ENCODE assay signal across 17 mouse cellular contexts in the genomic region with DNA sequence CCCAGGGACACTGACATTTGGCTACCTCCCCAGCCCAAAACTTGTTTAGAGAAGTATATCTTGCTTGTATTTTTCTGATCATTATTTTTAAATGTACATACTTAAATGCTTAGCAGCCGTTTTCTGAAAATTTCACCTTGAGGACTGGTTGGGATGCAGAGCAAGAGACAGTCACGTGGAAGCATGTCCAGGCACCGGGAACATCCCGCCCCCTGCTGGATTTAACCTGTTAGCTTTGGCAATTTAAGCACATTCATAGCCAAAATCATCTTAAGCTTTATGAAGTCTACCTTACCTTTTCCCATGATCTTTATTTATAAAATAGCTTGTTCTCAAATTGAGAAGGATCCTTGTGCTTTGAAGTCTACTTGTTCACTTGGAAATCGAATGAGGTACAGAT. TPM values are rescaled to one million over a fixed set of nuclear protein-coding genes. Genes with fewer than 3 reads are reported as not detected.
DNase-seq lines count a peak whose midpoint lies in the region; ATAC-seq and TF ChIP-seq lines count a peak whose summit lies in the region.
"Had no signal": no experiment of that assay in that cellular context is flagged by ENCODE, and none has a peak within 500 bp of the region (broad histone marks: within the 10 kb centered on the region; RNA-seq: fewer than 3 reads in every experiment).

No protein-coding gene starts in this region.

- no peak overlapping the region for H3K27ac ChIP-seq in kidney, adult 2 months (ENCODE audit: insufficient read depth, low read depth, low read length)
- H3K27ac ChIP-seq in kidney, embryonic 16.5 days (ENCODE audit: low read length), result no peak overlapping the region
- H3K27ac ChIP-seq: limb, embryonic 10.5 days; neural tube, embryonic 13.5 days had no signal

- H3K4me3 ChIP-seq in kidney, adult 2 months (ENCODE audit: insufficient read depth, low read depth, low read length), result no peak overlapping the region
- H3K4me3 ChIP-seq in kidney, embryonic 16.5 days (ENCODE audit: low read length), result no peak overlapping the region
- H3K4me3 ChIP-seq in lung, adult 2 months (replicated peaks; ENCODE audit: extremely low read depth, low read depth, low read length), result no peak overlapping the region
- H3K4me3 ChIP-seq: erythroblast, embryonic 14.5 days; limb, embryonic 10.5 days; neural tube, embryonic 13.5 days had no signal

- WGBS in kidney, adult 2 months, result 51% methylated on average over 5 of the region's 5 CpGs
- WGBS in kidney, embryonic 16.5 days, result 82% methylated on average over 5 of the region's 5 CpGs
- WGBS in lung, adult 2 months, result 72% methylated on average over 5 of the region's 5 CpGs

- no peak for TF ChIP-seq POLR2A in kidney, adult 2 months (IDR thresholded peaks at IDR 0.05; ENCODE audit: low read depth, low read length)
- TF ChIP-seq POLR2A in lung, adult 2 months (IDR thresholded peaks at IDR 0.05; ENCODE audit: borderline replicate concordance, extremely low read depth, low read depth, low read length), result no peak

- H3K9me3 ChIP-seq in kidney, embryonic 16.5 days (ENCODE audit: low read length), result no peaks in the 10 kb centered on the region
- H3K9me3 ChIP-seq: G1E; limb, embryonic 10.5 days; neural tube, embryonic 13.5 days had no signal

- H3K9ac ChIP-seq in kidney, embryonic 16.5 days (replicated peaks; ENCODE audit: low read length), result no peak overlapping the region
- H3K9ac ChIP-seq: neural tube, embryonic 13.5 days had no signal

- no peak for ATAC-seq in kidney, embryonic 16.5 days (ENCODE audit: low FRiP score, low TSS enrichment)

- H3K27me3 ChIP-seq in kidney, adult 2 months (replicated peaks; ENCODE audit: control insufficient read depth, insufficient read depth, low read length), result no peaks in the 10 kb centered on the region
- no peaks in the 10 kb centered on the region for H3K27me3 ChIP-seq in kidney, embryonic 16.5 days (ENCODE audit: insufficient read depth, low read length)
- H3K27me3 ChIP-seq: neural tube, embryonic 13.5 days had no signal

- peaks cover 7% of the 10 kb centered on the region; the same call in 1 of the 2 replicates for H3K4me1 ChIP-seq in kidney, adult 2 months (ENCODE audit: control insufficient read depth, insufficient read depth, low read length)
- H3K4me1 ChIP-seq in kidney, embryonic 16.5 days (ENCODE audit: insufficient read depth, low read length), result peaks cover 6% of the 10 kb centered on the region; the same call in 1 of the 2 replicates
- no peaks in the 10 kb centered on the region; the same call in 1 of the 2 replicates for H3K4me1 ChIP-seq in lung, adult 2 months (ENCODE audit: control insufficient read depth, insufficient read depth, low read length)
- H3K4me1 ChIP-seq: limb, embryonic 10.5 days had no signal

- no peak overlapping the region for H3K4me2 ChIP-seq in kidney, embryonic 16.5 days (replicated peaks; ENCODE audit: low read depth, low read length)
- H3K4me2 ChIP-seq: neural tube, embryonic 13.5 days had no signal

- peak; percentile 50 for TF ChIP-seq CTCF in kidney, adult 2 months (conservative IDR thresholded peaks at IDR 0.05; ENCODE audit: insufficient read depth, insufficient read length, low read depth, low read length)
- peak; percentile 14; the same call in 1 of the 2 replicates for TF ChIP-seq CTCF in lung, adult 2 months (IDR thresholded peaks at IDR 0.05; ENCODE audit: insufficient read depth, low read length)

- DNase-seq in adrenal gland, postnatal 10 days, result peak; percentile 24
- no peak for DNase-seq in adrenal gland, postnatal 4 days (ENCODE audit: low spot score in 2 of 2)
- peak; percentile 54 for DNase-seq in kidney, adult 2 months
- no peak for DNase-seq in lung, adult 2 months
- DNase-seq in lung, adult 18-20 months, result no peak
- DNase-seq in brain, adult 2 months (ENCODE audit: low read depth, low spot score), result peak; percentile 25
- no peak for DNase-seq in ovary, adult 18-20 months (ENCODE audit: low spot score)
- DNase-seq: adrenal gland, adult 8-10 months; cerebellum, adult 11-12 months; heart, postnatal 14 days; lung, postnatal 10 days; midbrain, embryonic 14.5 days had no signal

- H3K36me3 ChIP-seq in kidney, adult 2 months (ENCODE audit: control insufficient read depth, insufficient read depth, low read length), result no peaks in the 10 kb centered on the region
- H3K36me3 ChIP-seq in kidney, embryonic 16.5 days (ENCODE audit: insufficient read depth, low read length), result peaks cover 14% of the 10 kb centered on the region; the same call in 1 of the 2 replicates

RNA-seq across cellular contexts. Expression of a gene that starts 25.8 kb away (rescaled TPM):
- 10 to 100 TPM; 74.7 to 84.3 TPM for total RNA-seq in adrenal gland, postnatal 10 days (2021)
- 100 to 1,000 TPM in 1 of 2 experiments, 10 to 100 TPM in 1; 95.3 to 103 TPM for total RNA-seq in adrenal gland, postnatal 4 days (2021)
- 15.3 and 25.2 TPM in 2 replicates for polyA plus RNA-seq in kidney, adult 2 months (2012; rRNA removed)
- 120 and 146 TPM in 2 replicates for polyA plus RNA-seq in kidney, embryonic 16.5 days (2015; fragmentation: Nextera tagmentation; extraction: Ambion mirVana)
- polyA plus RNA-seq in lung, adult 2 months (2012; rRNA removed), result 9.9 and 14.7 TPM in 2 replicates

RNA-seq across cellular contexts. Expression of a gene that starts 54.2 kb away (rescaled TPM):
- 10 to 100 TPM; 72.8 to 77.2 TPM for total RNA-seq in adrenal gland, postnatal 10 days (2021)
- total RNA-seq in adrenal gland, postnatal 4 days (2021), result 100 to 1,000 TPM; 101 to 127 TPM
- polyA plus RNA-seq in kidney, adult 2 months (2012; rRNA removed), result 75.4 and 75.9 TPM in 2 replicates
- polyA plus RNA-seq in kidney, embryonic 16.5 days (2015; fragmentation: Nextera tagmentation; extraction: Ambion mirVana), result 77.1 and 88.9 TPM in 2 replicates
- polyA plus RNA-seq in lung, adult 2 months (2012; rRNA removed), result 37.6 and 78.5 TPM in 2 replicates

Comparison
In these comparisons a context has a peak if more than half of its experiments do, and no peak if none do; other contexts are left out.
1. DNase-seq: peak in adrenal gland, postnatal 10 days (single experiment), kidney, adult 2 months (single experiment) and brain, adult 2 months (single experiment); none in adrenal gland, postnatal 4 days (0 of 2), lung, adult 2 months (single experiment), lung, adult 18-20 months (0 of 2) and ovary, adult 18-20 months (single experiment).